Mouse (Mus musculus) intestine, embryonic 15.5 days (tissue): ENCODE measurements around the gene Cpne9. TPM values are rescaled to one million over a fixed set of nuclear protein-coding genes. Genes with fewer than 3 reads are reported as not detected.

ENCODE experiments used
- ATAC-seq: fragments of 200-750 bp; cut with Nextera tagmentation; 2 replicates; pipeline ENCODE4 v1.8.0; 2017; ENCODE audit warnings: moderate TSS enrichment, moderate library complexity
- H3K27ac ChIP-seq: fragments of 300-500 bp; sonication (generic); 2 replicates; pipeline ENCODE4 v1.5.1; 2015; ENCODE audit warnings: mild to moderate bottlenecking, inconsistent platforms
- H3K27me3 ChIP-seq: fragments of 300-500 bp; sonication (generic); replicated peaks from 2 replicates; pipeline ENCODE4 v1.6.1; 2015; ENCODE audit warnings: inconsistent platforms
- H3K36me3 ChIP-seq: fragments of 300-500 bp; sonication (generic); 2 replicates; pipeline ENCODE4 v1.6.1; 2015; ENCODE audit warnings: inconsistent platforms
- H3K4me1 ChIP-seq: fragments of 300-500 bp; sonication (generic); replicated peaks from 2 replicates; pipeline ENCODE4 v1.6.1; 2015; ENCODE audit warnings: inconsistent platforms
- H3K4me2 ChIP-seq: fragments of 300-500 bp; sonication (generic); replicated peaks from 2 replicates; pipeline ENCODE4 v1.6.1; 2015; ENCODE audit warnings: mild to moderate bottlenecking, inconsistent platforms
- H3K4me3 ChIP-seq: fragments of 300-500 bp; sonication (generic); replicated peaks from 2 replicates; pipeline ENCODE4 v1.5.1; 2015; ENCODE audit warnings: inconsistent platforms
- H3K9ac ChIP-seq: fragments of 300-500 bp; sonication (generic); 2 replicates; pipeline ENCODE4 v1.6.1; 2015; ENCODE audit warnings: inconsistent platforms
- H3K9me3 ChIP-seq: fragments of 300-500 bp; sonication (generic); 2 replicates; pipeline ENCODE4 v1.6.1; 2016; ENCODE audit warnings: inconsistent platforms
- WGBS: fragments of 180-500 bp; shearing (Covaris S2); methylation state at CpG from one replicate; pipeline ENCODE4 v1.1.7; 2015; 5-methylcytosine and 5-hydroxymethylcytosine counted together
- polyA plus RNA-seq: library from polyadenylated mRNA; unstranded; fragments of >200 nt; fragmentation: Nextera tagmentation; extraction: Ambion mirVana; gene quantifications from 2 replicates; pipeline ENCODE4 v1.2.1, GENCODE M21; 2015

The Cpne9 gene
- polyA plus RNA-seq, 1 experiment from 2014 or later: 0.14 TPM

GRCm38 (mm10) chr6:113296046-113296445, 13.9 kb downstream of the Cpne9 start:
- Histone ChIP-seq H3K27ac (no peak overlapping the region), H3K36me3 (no peaks in the 10 kb centered on the region), H3K9ac (no peak overlapping the region), H3K27me3 (no peaks in the 10 kb centered on the region), H3K4me1 (no peaks in the 10 kb centered on the region), H3K9me3 (no peaks in the 10 kb centered on the region), H3K4me3 (no peak overlapping the region), H3K4me2 (no peak overlapping the region)
- 76% methylated on average over 2 of the region's 2 CpGs for WGBS
- no peak for ATAC-seq

DNA sequence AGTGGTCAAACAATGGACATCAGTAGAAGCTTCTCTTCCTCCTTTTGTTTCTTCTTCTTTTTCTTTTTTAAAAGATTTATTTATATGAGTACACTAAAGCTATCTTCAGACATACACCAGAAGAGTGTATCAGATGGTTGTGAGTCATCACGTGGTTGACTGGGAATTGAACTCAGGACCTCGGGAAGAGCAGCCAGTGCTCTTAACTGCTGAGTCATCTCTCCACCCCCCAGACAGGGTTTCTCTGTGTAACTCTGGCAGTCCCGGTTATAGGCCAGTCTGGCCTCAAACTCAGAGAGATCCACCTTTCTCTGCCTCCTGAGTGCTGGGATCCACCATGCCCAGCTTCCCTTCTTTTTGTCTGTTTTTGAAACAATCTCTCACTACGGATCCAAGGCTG, 14.5 kb downstream of the Cpne9 start:
- Histone ChIP-seq H3K4me3 (no peak overlapping the region), H3K27ac (no peak overlapping the region), H3K4me1 (no peaks in the 10 kb centered on the region), H3K9me3 (no peaks in the 10 kb centered on the region), H3K9ac (no peak overlapping the region), H3K4me2 (no peak overlapping the region), H3K27me3 (no peaks in the 10 kb centered on the region), H3K36me3 (no peaks in the 10 kb centered on the region)
- WGBS: 64% methylated on average over 4 of the region's 4 CpGs
- ATAC-seq: no peak

DNA sequence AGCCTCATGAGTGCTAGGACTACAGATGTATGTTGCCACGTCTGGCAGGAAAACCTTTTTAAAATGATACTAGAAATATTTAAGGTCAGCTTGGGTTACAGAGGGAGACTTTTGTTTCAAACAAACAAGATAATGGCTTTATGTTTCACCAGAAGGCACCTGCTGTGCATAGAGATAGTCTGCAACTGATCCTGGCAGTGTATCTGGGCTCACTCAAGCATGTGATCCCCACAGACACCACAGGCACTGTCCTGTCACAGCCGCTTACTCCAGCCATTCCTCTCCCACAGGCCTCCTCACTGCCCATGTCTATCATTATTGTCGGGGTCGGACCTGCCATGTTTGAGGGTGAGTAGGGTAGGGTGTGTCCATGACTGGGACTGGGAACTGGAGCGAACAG, 19.2 kb downstream of the Cpne9 start:
- 83% methylated on average over 5 of the region's 5 CpGs for WGBS
- Histone ChIP-seq H3K27me3 (no peaks in the 10 kb centered on the region), H3K9me3 (no peaks in the 10 kb centered on the region), H3K36me3 (no peaks in the 10 kb centered on the region), H3K27ac (no peak overlapping the region), H3K4me1 (no peaks in the 10 kb centered on the region), H3K9ac (no peak overlapping the region), H3K4me2 (no peak overlapping the region), H3K4me3 (no peak overlapping the region)
- no peak for ATAC-seq

GRCm38 (mm10) chr6:113302258-113302657, 20.2 kb downstream of the Cpne9 start:
- Histone ChIP-seq H3K4me2 (no peak overlapping the region), H3K27ac (no peak overlapping the region), H3K4me3 (no peak overlapping the region), H3K27me3 (no peaks in the 10 kb centered on the region), H3K36me3 (no peaks in the 10 kb centered on the region), H3K9ac (no peak overlapping the region), H3K9me3 (no peaks in the 10 kb centered on the region), H3K4me1 (no peaks in the 10 kb centered on the region)
- ATAC-seq: no peak
- 30% methylated on average over 3 of the region's 3 CpGs for WGBS

GRCm38 (mm10) chr6:113306322-113306985, 24.3 kb downstream of the Cpne9 start:
- Histone ChIP-seq H3K27me3 (no peaks in the 10 kb centered on the region), H3K4me2 (peak overlapping the region; percentile 91), H3K9ac (peak overlapping the region; percentile 98), H3K36me3 (peaks cover 5% of the 10 kb centered on the region; the same call in 1 of the 2 replicates), H3K4me3 (peak overlapping the region; percentile 99), H3K27ac (peak overlapping the region; percentile 92), H3K4me1 (peaks cover 10% of the 10 kb centered on the region), H3K9me3 (no peaks in the 10 kb centered on the region)
- ATAC-seq: peak; percentile 98
- under 1% methylated on average over 50 of the region's 50 CpGs for WGBS

- peaks cover 5% of the 10 kb centered on the region; the same call in 1 of the 2 replicates for H3K36me3 ChIP-seq
- WGBS: under 1% methylated on average over 32 of the region's 32 CpGs
- H3K9me3 ChIP-seq: no peaks in the 10 kb centered on the region
- peak within 1 kb of the TSS; percentile 98 for H3K9ac ChIP-seq
- peak; percentile 61 for ATAC-seq
- H3K4me1 ChIP-seq: peaks cover 10% of the 10 kb centered on the region
- peak within 1 kb of the TSS; percentile 99 for H3K4me3 ChIP-seq
- no peaks in the 10 kb centered on the region for H3K27me3 ChIP-seq
- peak within 1 kb of the TSS; percentile 92 for H3K27ac ChIP-seq
- H3K4me2 ChIP-seq: peak within 1 kb of the TSS; percentile 91
Measured at GRCm38 (mm10) chr6:113306986-113307349, 24.9 kb downstream of the Cpne9 start, which contains the start of gene Brpf1. Gene Brpf1 (plus strand): TSS chr6:113307137.

DNA sequence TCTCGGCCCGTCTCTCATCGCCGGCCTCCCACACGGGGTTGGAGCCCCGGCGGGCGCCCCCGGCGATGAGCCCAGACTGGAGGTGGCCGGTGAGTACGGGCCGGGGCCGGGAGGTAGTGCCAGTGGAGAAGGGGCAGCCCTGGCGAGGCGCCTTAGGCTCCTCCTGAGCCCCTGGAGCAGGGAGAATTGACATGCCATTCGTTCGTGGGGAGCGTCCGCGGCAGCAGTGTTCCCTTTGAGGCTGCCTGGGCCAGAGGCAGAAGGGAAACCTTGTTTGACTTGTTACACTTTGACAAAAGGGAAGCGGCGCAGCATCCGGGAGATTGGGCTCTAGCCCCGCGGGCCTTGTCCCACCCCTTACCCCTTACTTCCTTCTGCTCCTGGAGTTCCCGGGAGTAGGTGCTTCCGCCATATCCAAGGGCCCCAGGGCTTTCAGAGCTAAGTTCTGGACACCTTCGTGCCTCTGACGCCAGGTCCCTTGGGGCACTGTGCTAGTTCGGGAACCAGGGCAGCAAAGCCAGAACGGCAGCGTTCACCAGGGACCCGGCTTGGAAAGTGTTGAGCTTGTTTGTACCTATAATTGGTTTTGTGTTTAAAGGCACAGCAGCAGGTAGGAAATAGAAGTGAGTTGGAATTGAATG, 25.5 kb downstream of the Cpne9 start:
- peak overlapping the region; percentile 98 for H3K9ac ChIP-seq
- H3K4me3 ChIP-seq: peak overlapping the region; percentile 99
- under 1% methylated on average over 34 of the region's 34 CpGs for WGBS
- peaks cover 10% of the 10 kb centered on the region for H3K4me1 ChIP-seq
- H3K27me3 ChIP-seq: no peaks in the 10 kb centered on the region
- peak overlapping the region; percentile 92 for H3K27ac ChIP-seq
- ATAC-seq: no peak; the same call in 1 of the 2 replicates
- peak overlapping the region; percentile 91 for H3K4me2 ChIP-seq
- H3K36me3 ChIP-seq: peaks cover 5% of the 10 kb centered on the region
- no peaks in the 10 kb centered on the region for H3K9me3 ChIP-seq

DNA sequence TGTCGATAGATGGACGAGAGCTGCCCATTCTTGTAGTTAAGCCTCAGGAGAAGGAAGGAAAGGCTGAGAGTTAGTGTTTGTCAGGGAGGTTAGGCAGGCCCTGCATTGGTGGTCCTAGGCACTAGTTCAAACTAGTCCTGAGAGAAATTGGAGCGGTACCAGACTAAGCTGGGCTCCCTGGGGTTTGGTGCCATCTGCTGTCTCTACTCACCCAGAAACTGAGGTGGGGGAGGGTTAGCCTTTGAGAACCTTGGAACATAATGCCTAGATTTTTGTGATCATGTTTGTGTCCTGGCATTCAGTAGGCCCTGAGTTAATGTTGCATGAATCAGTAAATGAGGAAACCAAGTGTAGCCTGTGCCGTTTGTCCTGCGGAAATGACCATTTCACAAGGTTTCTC, 26.0 kb downstream of the Cpne9 start:
- 26% methylated on average over 5 of the region's 5 CpGs for WGBS
- Histone ChIP-seq H3K9me3 (no peaks in the 10 kb centered on the region), H3K27me3 (no peaks in the 10 kb centered on the region), H3K36me3 (peaks cover 6% of the 10 kb centered on the region), H3K4me3 (peak overlapping the region; percentile 99), H3K4me1 (peaks cover 10% of the 10 kb centered on the region), H3K4me2 (peak overlapping the region; percentile 91), H3K27ac (peak overlapping the region; percentile 92), H3K9ac (peak overlapping the region; percentile 98)
- no peak for ATAC-seq

GRCm38 (mm10) chr6:113315972-113316371, 33.9 kb downstream of the Cpne9 start:
- 89% methylated on average over 3 of the region's 3 CpGs for WGBS
- Histone ChIP-seq H3K4me2 (no peak overlapping the region), H3K4me3 (no peak overlapping the region), H3K9ac (no peak overlapping the region), H3K9me3 (no peaks in the 10 kb centered on the region), H3K27me3 (no peaks in the 10 kb centered on the region), H3K36me3 (peaks cover 62% of the 10 kb centered on the region), H3K27ac (no peak overlapping the region), H3K4me1 (no peaks in the 10 kb centered on the region)
- ATAC-seq: no peak

- Histone ChIP-seq H3K27me3 (no peaks in the 10 kb centered on the region), H3K4me2 (peak within 1 kb of the TSS; percentile 91), H3K9ac (peak within 1 kb of the TSS; percentile 57), H3K4me3 (peak within 1 kb of the TSS; percentile 59), H3K27ac (peak within 1 kb of the TSS; percentile 87), H3K36me3 (peaks cover 26% of the 10 kb centered on the region), H3K9me3 (no peaks in the 10 kb centered on the region), H3K4me1 (peaks cover 11% of the 10 kb centered on the region; the same call in 1 of the 2 replicates)
- WGBS: under 1% methylated on average over 52 of the region's 52 CpGs
- peak; percentile 99 for ATAC-seq
Measured at GRCm38 (mm10) chr6:113326533-113327315, 44.6 kb downstream of the Cpne9 start, which contains the start of gene Ogg1. Gene Ogg1 (plus strand): TSS chr6:113326972.

- H3K4me2 ChIP-seq: no peak overlapping the region
- H3K27me3 ChIP-seq: no peaks in the 10 kb centered on the region
- H3K27ac ChIP-seq: no peak overlapping the region
- H3K4me1 ChIP-seq: peaks cover 18% of the 10 kb centered on the region
- peaks cover 8% of the 10 kb centered on the region for H3K36me3 ChIP-seq
- H3K4me3 ChIP-seq: no peak overlapping the region
- no peaks in the 10 kb centered on the region for H3K9me3 ChIP-seq
- WGBS: 94% methylated on average over 1 of the region's 1 CpGs
- H3K9ac ChIP-seq: no peak overlapping the region
- no peak for ATAC-seq
Measured at GRCm38 (mm10) chr6:113329396-113329795, 47.3 kb downstream of the Cpne9 start.

DNA sequence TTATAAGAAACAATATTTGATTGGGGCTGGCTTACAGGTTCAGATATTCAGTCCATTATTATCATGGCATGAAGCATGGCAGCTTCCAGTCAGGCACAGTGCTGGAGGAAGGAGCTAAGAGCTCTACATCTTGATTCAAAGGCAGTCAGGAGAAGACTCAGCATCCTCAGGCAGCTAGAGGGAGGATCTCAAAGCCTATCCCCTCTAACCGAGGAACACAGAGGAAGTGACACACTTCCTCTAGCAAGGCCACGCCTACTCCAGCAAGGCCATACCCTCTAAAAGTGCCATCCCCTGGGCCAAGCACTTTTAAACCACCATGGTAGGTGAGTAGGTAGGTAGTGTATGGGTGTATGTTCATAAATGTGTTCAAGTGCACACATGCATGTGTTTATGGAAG, 48.4 kb downstream of the Cpne9 start:
- no peak overlapping the region for H3K27ac ChIP-seq
- no peak overlapping the region for H3K4me2 ChIP-seq
- no peak overlapping the region for H3K4me3 ChIP-seq
- no peaks in the 10 kb centered on the region for H3K27me3 ChIP-seq
- peaks cover 14% of the 10 kb centered on the region; the same call in 1 of the 2 replicates for H3K36me3 ChIP-seq
- H3K9me3 ChIP-seq: no peaks in the 10 kb centered on the region
- peaks cover 17% of the 10 kb centered on the region for H3K4me1 ChIP-seq
- 41% methylated on average over 2 of the region's 2 CpGs for WGBS
- no peak overlapping the region for H3K9ac ChIP-seq
- ATAC-seq: no peak
